Mouse (Mus musculus) forebrain, embryonic 11.5 days (tissue): ENCODE data around the gene Kif26b. TPM values are rescaled to one million over a fixed set of nuclear protein-coding genes. Genes with fewer than 3 reads are reported as not detected.

Experiments used
- ATAC-seq: fragments of 200-750 bp; cut with Nextera tagmentation; replicated peaks from 2 replicates; pipeline ENCODE4 v1.8.0; 2017; ENCODE audit warnings: moderate TSS enrichment; ENCODE audit not compliant: low FRiP score
- DNase-seq: peaks from one replicate; pipeline ENCODE4 v3.0.0-alpha.2; 2017; ENCODE audit warnings: low spot score
- H3K27ac ChIP-seq: fragments of 300-500 bp; sonication (generic); 2 replicates; pipeline ENCODE4 v1.5.1; 2014; ENCODE audit warnings: low read depth, low read length
- H3K27me3 ChIP-seq: fragments of 300-500 bp; sonication (generic); 2 replicates; pipeline ENCODE4 v1.6.1; 2014; ENCODE audit warnings: mild to moderate bottlenecking, low read length, mixed read lengths; ENCODE audit not compliant: control insufficient read depth, insufficient read depth
- H3K36me3 ChIP-seq: fragments of 300-500 bp; sonication (generic); 2 replicates; pipeline ENCODE4 v1.6.1; 2014; ENCODE audit warnings: mild to moderate bottlenecking, low read length, moderate library complexity, mixed read lengths; ENCODE audit not compliant: control insufficient read depth, insufficient read depth
- H3K4me1 ChIP-seq: fragments of 300-500 bp; sonication (generic); replicated peaks from 2 replicates; pipeline ENCODE4 v1.6.1; 2014; ENCODE audit warnings: low read length, mixed read lengths; ENCODE audit not compliant: control insufficient read depth, insufficient read depth
- H3K4me2 ChIP-seq: fragments of 300-500 bp; sonication (generic); 2 replicates; pipeline ENCODE4 v1.6.1; 2014; ENCODE audit warnings: low read depth, mild to moderate bottlenecking, low read length, moderate library complexity, mixed read lengths; ENCODE audit not compliant: severe bottlenecking
- H3K4me3 ChIP-seq: fragments of 300-500 bp; sonication (generic); 2 replicates; pipeline ENCODE4 v1.5.1; 2014; ENCODE audit warnings: low read depth, low read length
- H3K9ac ChIP-seq: fragments of 300-500 bp; sonication (generic); 2 replicates; pipeline ENCODE4 v1.6.1; 2014; ENCODE audit warnings: low read length
- H3K9me3 ChIP-seq: fragments of 300-500 bp; sonication (generic); 2 replicates; pipeline ENCODE4 v1.6.1; 2016; ENCODE audit warnings: low read length, mixed read lengths; ENCODE audit not compliant: control insufficient read depth
- WGBS: fragments of 180-500 bp; shearing (Covaris S2); extraction: QIAGEN DNeasy Blood & Tissue Kit; methylation state at CpG from one replicate; pipeline ENCODE4 v1.1.7; 2014; 5-methylcytosine and 5-hydroxymethylcytosine counted together
- polyA plus RNA-seq: library from polyadenylated mRNA; unstranded; fragments of >200 nt; fragmentation: Nextera tagmentation; extraction: Ambion mirVana; gene quantifications from 2 replicates; pipeline ENCODE4 v1.2.1, GENCODE M21; 2014

Gene Kif26b
- polyA plus RNA-seq, 1 experiment from 2014 or later, result 8.1 TPM

DNA sequence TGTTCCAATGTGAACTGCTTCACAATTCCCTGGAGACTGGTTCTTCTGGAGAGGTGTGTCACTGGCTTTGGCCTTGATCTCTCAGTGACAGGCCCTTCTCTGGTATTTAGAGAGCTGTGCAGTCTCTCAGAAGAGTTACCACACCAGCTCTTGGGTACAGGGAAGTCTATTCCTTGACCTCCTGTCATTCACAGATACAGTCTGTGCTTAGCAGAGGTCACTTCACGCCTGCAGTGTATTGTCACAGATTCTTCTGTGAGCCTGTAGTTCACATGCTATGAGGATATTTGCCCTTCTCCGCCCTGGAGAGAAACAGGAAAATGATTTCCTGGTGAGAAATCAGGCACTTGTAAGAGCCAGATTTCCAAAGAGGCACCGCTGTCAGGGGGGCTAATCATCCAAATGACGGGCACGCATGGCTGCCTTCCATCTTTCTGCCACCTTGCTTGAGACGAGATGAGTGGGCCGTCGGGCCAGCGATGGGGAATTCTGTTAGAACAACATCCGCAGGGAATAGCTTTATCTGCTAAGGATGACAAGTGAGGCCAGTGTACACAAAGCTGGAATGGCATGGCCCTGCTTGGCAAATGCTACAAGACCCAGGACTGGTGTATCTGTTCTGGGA lies 309.9 kb downstream of the Kif26b start:
- Histone ChIP-seq H3K27me3 (no peaks in the 10 kb centered on the region), H3K27ac (no peak overlapping the region), H3K4me1 (no peaks in the 10 kb centered on the region), H3K4me3 (no peak overlapping the region), H3K4me2 (no peak overlapping the region), H3K9ac (no peak overlapping the region), H3K9me3 (no peaks in the 10 kb centered on the region), H3K36me3 (no peaks in the 10 kb centered on the region)
- 85% methylated on average over 10 of the region's 10 CpGs for WGBS
- ATAC-seq, result no peak
- no peak for DNase-seq

DNA sequence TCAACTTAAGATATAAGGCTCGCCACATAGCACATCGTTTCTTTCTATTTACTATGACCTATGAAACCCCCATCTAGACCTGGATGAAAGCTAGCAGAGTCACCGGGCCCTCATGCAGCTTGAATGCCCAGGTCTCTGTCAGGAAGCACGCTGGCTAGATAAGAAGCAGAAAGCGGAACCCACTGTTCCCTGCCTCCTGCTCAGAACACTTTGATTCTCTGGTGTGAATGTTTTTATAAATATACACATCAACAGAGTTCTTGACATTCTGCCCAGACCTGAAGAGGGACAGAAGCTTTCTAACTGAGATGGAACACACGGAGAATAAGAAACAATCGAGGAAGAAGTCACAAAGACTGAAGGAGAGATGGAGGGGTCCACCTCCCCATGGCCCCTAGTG lies 311.4 kb downstream of the Kif26b start:
- Histone ChIP-seq H3K9ac (no peak overlapping the region), H3K4me3 (no peak overlapping the region), H3K4me1 (no peaks in the 10 kb centered on the region), H3K9me3 (no peaks in the 10 kb centered on the region), H3K36me3 (no peaks in the 10 kb centered on the region), H3K27me3 (no peaks in the 10 kb centered on the region), H3K4me2 (no peak overlapping the region), H3K27ac (no peak overlapping the region)
- ATAC-seq (no peak), DNase-seq (no peak)
- 88% methylated on average over 7 of the region's 7 CpGs for WGBS

DNA sequence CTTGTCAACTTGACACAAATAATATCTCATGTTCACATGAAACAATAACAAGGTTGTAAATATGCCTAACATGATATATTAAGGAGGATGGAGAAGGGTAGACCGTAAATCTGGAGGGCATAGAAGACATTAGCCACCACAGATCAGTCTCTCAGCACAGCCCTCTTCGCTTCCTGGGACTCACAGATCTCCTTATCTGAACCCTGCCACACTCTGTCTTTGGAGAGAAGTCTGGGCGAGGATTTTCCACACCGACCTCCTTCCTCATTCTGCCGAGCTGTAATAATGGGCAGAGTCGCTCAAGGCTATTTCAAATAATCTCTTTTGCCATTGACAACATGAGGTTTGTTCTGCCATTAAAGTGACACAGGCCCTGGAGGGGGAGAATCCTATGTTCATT lies 315.9 kb downstream of the Kif26b start:
- ATAC-seq, result no peak
- Histone ChIP-seq H3K9ac (no peak overlapping the region), H3K4me2 (no peak overlapping the region), H3K9me3 (no peaks in the 10 kb centered on the region), H3K36me3 (no peaks in the 10 kb centered on the region), H3K27ac (no peak overlapping the region), H3K27me3 (no peaks in the 10 kb centered on the region), H3K4me3 (no peak overlapping the region), H3K4me1 (no peaks in the 10 kb centered on the region)
- DNase-seq, result no peak
- WGBS, result 88% methylated on average over 6 of the region's 6 CpGs

DNA sequence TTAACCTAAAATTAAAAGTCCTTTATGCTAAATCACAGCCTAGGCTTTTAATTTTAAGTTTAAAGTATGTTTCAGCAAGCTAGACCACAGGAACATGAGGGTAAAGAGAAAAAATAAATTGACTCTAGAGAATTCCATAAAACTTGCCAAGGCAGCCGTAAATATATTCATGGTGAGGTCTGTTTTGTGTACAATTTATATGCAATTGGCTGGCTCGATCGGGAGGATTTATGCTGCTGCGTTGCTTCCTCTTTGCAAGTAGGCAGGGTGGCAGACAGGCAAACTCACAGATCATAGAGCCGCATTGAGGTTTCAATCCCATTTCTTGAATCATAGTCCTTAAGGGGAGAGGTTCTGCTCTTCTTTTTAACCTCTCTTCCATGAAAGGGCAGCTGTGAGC lies 318.6 kb downstream of the Kif26b start:
- Histone ChIP-seq H3K9me3 (no peaks in the 10 kb centered on the region), H3K9ac (no peak overlapping the region), H3K4me2 (no peak overlapping the region), H3K36me3 (no peaks in the 10 kb centered on the region), H3K4me1 (no peaks in the 10 kb centered on the region), H3K27ac (no peak overlapping the region), H3K27me3 (no peaks in the 10 kb centered on the region), H3K4me3 (no peak overlapping the region)
- no peak for ATAC-seq
- no peak for DNase-seq
- WGBS, result 91% methylated on average over 5 of the region's 5 CpGs

DNA sequence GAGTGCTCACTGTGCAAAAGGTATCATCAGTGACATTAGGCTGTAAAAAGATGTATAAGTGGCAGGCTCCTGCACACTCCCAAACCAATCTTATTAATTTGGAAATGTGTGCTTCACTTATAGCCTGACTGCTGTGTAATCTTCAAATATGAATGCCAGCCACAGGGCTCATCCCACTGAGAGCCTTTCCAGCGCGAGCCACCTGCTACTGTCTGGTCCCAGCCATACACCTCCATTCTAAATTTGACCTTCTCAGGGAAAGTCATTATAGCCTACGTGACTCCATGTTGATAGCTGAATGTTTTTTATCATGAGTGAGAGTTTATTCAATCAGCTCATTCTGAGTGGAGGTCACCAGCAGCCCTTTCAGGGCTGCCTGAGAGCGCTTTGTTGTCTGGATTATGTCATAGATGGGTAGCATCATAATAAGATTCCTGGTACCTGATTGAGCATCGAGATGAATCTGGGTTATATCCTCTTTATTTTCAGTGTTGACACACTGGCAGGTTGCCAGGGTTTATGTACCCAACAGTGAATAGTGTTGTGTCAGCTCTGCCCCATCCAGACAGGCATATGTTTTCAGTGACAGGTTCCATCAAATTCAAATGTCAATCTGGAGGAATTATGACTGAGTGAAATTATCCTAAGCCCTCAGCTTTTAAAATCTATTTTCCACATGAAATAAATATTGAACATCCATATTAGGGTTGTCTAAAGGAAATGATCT lies 319.6 kb downstream of the Kif26b start:
- Histone ChIP-seq H3K4me1 (no peaks in the 10 kb centered on the region), H3K4me3 (no peak overlapping the region), H3K36me3 (no peaks in the 10 kb centered on the region), H3K4me2 (no peak overlapping the region), H3K27me3 (no peaks in the 10 kb centered on the region), H3K9me3 (no peaks in the 10 kb centered on the region), H3K9ac (no peak overlapping the region), H3K27ac (no peak overlapping the region)
- ATAC-seq (no peak), DNase-seq (no peak)
- WGBS, result 83% methylated on average over 5 of the region's 5 CpGs

DNA sequence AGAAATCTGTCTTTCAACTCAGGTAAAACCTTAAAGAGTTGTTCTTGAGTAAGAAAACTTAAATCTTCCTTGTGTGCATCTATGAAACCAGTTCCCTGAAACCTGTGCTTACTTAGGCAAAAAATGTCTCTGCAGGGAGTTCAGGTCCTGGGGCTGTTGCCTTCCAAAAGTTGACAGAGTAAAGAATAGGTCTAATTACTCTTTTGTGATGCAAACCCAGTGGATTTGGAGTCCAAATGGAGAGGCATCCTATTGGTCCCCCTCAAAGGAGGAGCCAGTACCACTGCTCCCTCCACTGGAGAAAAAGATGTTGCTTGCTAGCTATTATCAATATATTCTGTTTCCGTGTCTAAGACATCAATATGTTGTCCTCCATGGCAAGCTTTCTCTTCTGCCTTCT lies 321.6 kb downstream of the Kif26b start:
- Histone ChIP-seq H3K36me3 (no peaks in the 10 kb centered on the region), H3K9ac (no peak overlapping the region), H3K4me2 (no peak overlapping the region), H3K4me3 (no peak overlapping the region), H3K9me3 (no peaks in the 10 kb centered on the region), H3K27ac (no peak overlapping the region), H3K4me1 (no peaks in the 10 kb centered on the region), H3K27me3 (no peaks in the 10 kb centered on the region)
- ATAC-seq (no peak), DNase-seq (no peak)
- WGBS, result 19% methylated on average over 1 of the region's 1 CpGs

DNA sequence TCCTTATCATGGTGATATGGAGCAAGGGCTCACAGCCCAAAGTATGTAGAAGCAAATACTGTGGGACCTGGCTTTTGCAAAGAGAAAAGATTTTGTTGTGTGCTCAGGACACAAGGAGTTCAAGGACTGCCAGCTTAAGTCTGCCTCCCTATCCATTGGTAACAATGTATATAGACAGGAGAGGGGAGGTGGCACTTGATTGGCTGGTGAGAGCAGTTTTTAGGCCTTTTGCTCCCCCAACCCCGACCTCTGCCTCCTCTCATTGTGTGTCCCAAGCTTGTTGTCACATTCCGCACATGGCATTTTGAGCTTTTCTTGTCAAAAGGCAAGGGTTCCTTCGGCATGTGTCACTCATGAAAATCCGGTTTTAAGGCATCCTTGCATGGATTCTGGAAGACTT lies 326.0 kb downstream of the Kif26b start:
- 86% methylated on average over 4 of the region's 4 CpGs for WGBS

DNA sequence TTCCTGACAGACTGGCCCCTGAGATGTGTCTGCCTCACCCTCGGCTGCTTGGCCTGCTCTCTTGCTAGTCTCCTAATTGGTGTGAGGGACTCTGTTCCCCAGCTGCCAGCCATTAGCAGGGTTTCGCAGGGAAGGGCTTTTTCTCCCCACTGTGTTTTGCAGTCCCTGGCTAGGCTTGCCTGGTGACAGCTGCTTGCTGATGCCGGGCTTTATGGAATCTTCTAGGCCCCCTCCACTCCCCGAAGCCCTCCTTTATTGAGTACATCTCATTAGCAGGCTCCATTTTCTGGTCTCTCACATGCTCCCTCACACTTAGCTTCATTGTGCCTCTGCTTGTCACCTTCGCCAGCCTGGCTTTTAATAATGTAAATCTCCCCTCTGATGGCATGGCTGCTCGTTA lies 327.0 kb downstream of the Kif26b start:
- Histone ChIP-seq H3K4me2 (no peak overlapping the region), H3K27ac (peak overlapping the region; percentile 64), H3K9ac (no peak overlapping the region), H3K9me3 (no peaks in the 10 kb centered on the region), H3K4me3 (no peak overlapping the region), H3K27me3 (no peaks in the 10 kb centered on the region), H3K36me3 (no peaks in the 10 kb centered on the region), H3K4me1 (peaks cover 6% of the 10 kb centered on the region; the same call in 1 of the 2 replicates)
- 30% methylated on average over 6 of the region's 6 CpGs for WGBS
- DNase-seq (peak; percentile 72), ATAC-seq (peak; percentile 81)

More for the DNA sequence above, 326.0 kb downstream of the Kif26b start:
- no peaks in the 10 kb centered on the region for H3K9me3 ChIP-seq
- ATAC-seq, result no peak
- no peak for DNase-seq
- H3K9ac ChIP-seq, result no peak overlapping the region
- no peaks in the 10 kb centered on the region for H3K4me1 ChIP-seq
- no peak overlapping the region for H3K4me2 ChIP-seq
- no peak overlapping the region for H3K4me3 ChIP-seq
- no peaks in the 10 kb centered on the region for H3K27me3 ChIP-seq
- H3K36me3 ChIP-seq, result no peaks in the 10 kb centered on the region
- no peak overlapping the region for H3K27ac ChIP-seq
